Mouse (Mus musculus): Measurements from ENCODE around the gene Cul1. TPM values are rescaled to one million over a fixed set of nuclear protein-coding genes. Genes with fewer than 3 reads are reported as not detected.

The Cul1 gene
- polyA plus RNA-seq, 1 experiment from 2014 or later = 132 TPM

- no peaks in the 10 kb centered on the region for H3K27me3 ChIP-seq (replicated peaks; ENCODE audit: control insufficient read depth, insufficient read depth, low read length)
- DNase-seq (ENCODE audit: low spot score) (no peak), ATAC-seq (ENCODE audit: low read depth) (no peak)
- no peak overlapping the region for H3K27ac ChIP-seq (replicated peaks; ENCODE audit: low read depth, low read length)
- no peak overlapping the region for H3K4me2 ChIP-seq (ENCODE audit: low read depth, low read length)
- H3K9me3 ChIP-seq (ENCODE audit: control insufficient read depth, low read length) = no peaks in the 10 kb centered on the region
- H3K9ac ChIP-seq (ENCODE audit: low read depth, low read length) = no peak overlapping the region
- peaks cover 78% of the 10 kb centered on the region for H3K36me3 ChIP-seq (ENCODE audit: control insufficient read depth, insufficient read depth, low read length)
- H3K4me3 ChIP-seq (ENCODE audit: low read depth, low read length) = no peak overlapping the region
- no peaks in the 10 kb centered on the region for H3K4me1 ChIP-seq (ENCODE audit: control insufficient read depth, insufficient read depth, low read length)
These were observed 107.2 kb downstream of the Cul1 start for GRCm38 (mm10) chr6:47560407-47560806.

GRCm38 (mm10) chr6:47560846-47561245 lies 107.6 kb downstream of the Cul1 start:
- WGBS = 95% methylated on average over 2 of the region's 2 CpGs
- Histone ChIP-seq H3K27ac (replicated peaks; ENCODE audit: low read depth, low read length) (no peak overlapping the region), H3K4me1 (ENCODE audit: control insufficient read depth, insufficient read depth, low read length) (no peaks in the 10 kb centered on the region), H3K9ac (ENCODE audit: low read depth, low read length) (no peak overlapping the region), H3K4me2 (ENCODE audit: low read depth, low read length) (no peak overlapping the region), H3K9me3 (ENCODE audit: control insufficient read depth, low read length) (no peaks in the 10 kb centered on the region), H3K4me3 (ENCODE audit: low read depth, low read length) (no peak overlapping the region), H3K36me3 (ENCODE audit: control insufficient read depth, insufficient read depth, low read length) (peaks cover 77% of the 10 kb centered on the region), H3K27me3 (replicated peaks; ENCODE audit: control insufficient read depth, insufficient read depth, low read length) (no peaks in the 10 kb centered on the region)
- ATAC-seq (ENCODE audit: low read depth) (no peak), DNase-seq (ENCODE audit: low spot score) (no peak)

GRCm38 (mm10) chr6:47561426-47561825 lies 108.2 kb downstream of the Cul1 start:
- no peak for DNase-seq (ENCODE audit: low spot score)
- H3K4me3 ChIP-seq (ENCODE audit: low read depth, low read length) = no peak overlapping the region
- H3K4me2 ChIP-seq (ENCODE audit: low read depth, low read length) = no peak overlapping the region
- no peaks in the 10 kb centered on the region for H3K9me3 ChIP-seq (ENCODE audit: control insufficient read depth, low read length)
- no peak overlapping the region for H3K9ac ChIP-seq (ENCODE audit: low read depth, low read length)
- no peaks in the 10 kb centered on the region for H3K4me1 ChIP-seq (ENCODE audit: control insufficient read depth, insufficient read depth, low read length)
- no peaks in the 10 kb centered on the region for H3K27me3 ChIP-seq (replicated peaks; ENCODE audit: control insufficient read depth, insufficient read depth, low read length)
- WGBS = 82% methylated on average over 5 of the region's 5 CpGs
- H3K36me3 ChIP-seq (ENCODE audit: control insufficient read depth, insufficient read depth, low read length) = peaks cover 75% of the 10 kb centered on the region
- no peak overlapping the region for H3K27ac ChIP-seq (replicated peaks; ENCODE audit: low read depth, low read length)
- ATAC-seq (ENCODE audit: low read depth) = no peak

GRCm38 (mm10) chr6:47565326-47566035 lies 112.3 kb downstream of the Cul1 start:
- no peaks in the 10 kb centered on the region for H3K27me3 ChIP-seq (replicated peaks; ENCODE audit: control insufficient read depth, insufficient read depth, low read length)
- DNase-seq (ENCODE audit: low spot score) (peak; percentile 25), ATAC-seq (ENCODE audit: low read depth) (0 out of 2 replicates have a peak, but pooled peaks have one; percentile 33)
- H3K36me3 ChIP-seq (ENCODE audit: control insufficient read depth, insufficient read depth, low read length) = peaks cover 81% of the 10 kb centered on the region
- H3K9me3 ChIP-seq (ENCODE audit: control insufficient read depth, low read length) = no peaks in the 10 kb centered on the region
- H3K4me1 ChIP-seq (ENCODE audit: control insufficient read depth, insufficient read depth, low read length) = no peaks in the 10 kb centered on the region
- H3K9ac ChIP-seq (ENCODE audit: low read depth, low read length) = no peak overlapping the region
- no peak overlapping the region for H3K27ac ChIP-seq (replicated peaks; ENCODE audit: low read depth, low read length)
- no peak overlapping the region for H3K4me3 ChIP-seq (ENCODE audit: low read depth, low read length)
- H3K4me2 ChIP-seq (ENCODE audit: low read depth, low read length) = no peak overlapping the region
- 89% methylated on average over 1 of the region's 1 CpGs for WGBS

GRCm38 (mm10) chr6:47572887-47573286 lies 119.7 kb downstream of the Cul1 start:
- Histone ChIP-seq H3K27me3 (replicated peaks; ENCODE audit: control insufficient read depth, insufficient read depth, low read length) (no peaks in the 10 kb centered on the region), H3K27ac (replicated peaks; ENCODE audit: low read depth, low read length) (no peak overlapping the region), H3K36me3 (ENCODE audit: control insufficient read depth, insufficient read depth, low read length) (peaks cover 52% of the 10 kb centered on the region), H3K4me1 (ENCODE audit: control insufficient read depth, insufficient read depth, low read length) (no peaks in the 10 kb centered on the region), H3K4me2 (ENCODE audit: low read depth, low read length) (no peak overlapping the region), H3K4me3 (ENCODE audit: low read depth, low read length) (no peak overlapping the region), H3K9me3 (ENCODE audit: control insufficient read depth, low read length) (no peaks in the 10 kb centered on the region), H3K9ac (ENCODE audit: low read depth, low read length) (no peak overlapping the region)
- DNase-seq (ENCODE audit: low spot score) (no peak), ATAC-seq (ENCODE audit: low read depth) (no peak)
- WGBS = 92% methylated on average over 2 of the region's 2 CpGs

Other genes starting within 250 kb of the Cul1 start
- gene Ezh2, start 141.9 kb downstream of the Cul1 start, polyA plus RNA-seq (2014; fragmentation: Nextera tagmentation; extraction: Ambion mirVana) = 71.1 and 72.8 TPM in 2 replicates

All from embryonic facial prominence, embryonic 14.5 days (tissue).